Mouse (Mus musculus) heart, postnatal 0 days (tissue): ENCODE data around the gene Hk2.
A peak's percentile ranks its signal among the peaks of the same experiment; 100 is the strongest.

Experiments used
- CTCF ChIP-seq: IDR thresholded peaks from 2 replicates; pipeline ENCODE4 v1.5.1; 2016; ENCODE audit warnings: antibody characterized with exemption, control low read depth, low read depth
- EP300 ChIP-seq: IDR thresholded peaks from 2 replicates; pipeline ENCODE4 v1.6.1; 2016; ENCODE audit warnings: antibody characterized with exemption, low read depth

DNA sequence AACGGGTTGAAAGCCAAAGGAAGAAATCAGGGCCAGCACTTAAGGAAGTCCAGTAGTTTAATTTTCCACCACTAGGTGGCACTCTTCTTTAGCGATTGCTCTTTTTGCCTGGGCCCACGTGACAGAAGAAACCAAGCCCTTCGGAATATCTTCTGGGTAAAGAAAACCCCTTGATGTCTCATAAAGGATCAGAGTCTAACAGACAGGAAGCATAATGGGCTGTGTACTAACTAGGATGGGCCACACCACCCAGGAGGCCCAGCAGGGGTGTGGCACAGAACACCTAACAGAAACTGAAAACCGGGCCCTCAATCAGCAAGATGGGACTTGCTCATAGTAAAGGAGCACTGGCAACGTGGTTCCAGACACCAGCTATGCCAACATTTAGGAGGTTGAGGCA lies 34.0 kb downstream of the Hk2 start:
- peak; percentile 79 for TF ChIP-seq CTCF
- no peak for TF ChIP-seq EP300
